Mouse (Mus musculus): ENCODE results near the gene Cpsf3. TPM values are rescaled to one million over a fixed set of nuclear protein-coding genes. Genes with fewer than 3 reads are reported as not detected.
A peak's percentile ranks its signal among the peaks of the same experiment; 100 is the strongest.

Gene Cpsf3
- 50.5 TPM for polyA plus RNA-seq (2012; fragmentation: generic; extraction: Trizol)

GRCm38 (mm10) chr12:21284761-21285441, at the start of gene Cpsf3:
Gene Cpsf3 (plus strand): TSS chr12:21285391.
- Histone ChIP-seq H3K4me2 (ENCODE audit: low read depth) (peak within 1 kb of the TSS; percentile 93), H3ac (ENCODE audit: control insufficient read depth, insufficient read length) (peak within 1 kb of the TSS; percentile 79), H3K4me3 (peak within 1 kb of the TSS; percentile 92), H3K79me2 (ENCODE audit: control insufficient read depth, insufficient read depth) (peaks cover 21% of the 10 kb centered on the region), H3K36me3 (ENCODE audit: control insufficient read depth, insufficient read depth) (peaks cover under 1% of the 10 kb centered on the region), H3K27me3 (ENCODE audit: control insufficient read depth, insufficient read depth, insufficient read length) (no peaks in the 10 kb centered on the region)
- TF ChIP-seq TCF12 (IDR thresholded peaks at IDR 0.05; ENCODE audit: insufficient read depth, poor library complexity, severe bottlenecking), result no peak
- no peak for TF ChIP-seq MAX (IDR thresholded peaks at IDR 0.05; ENCODE audit: low read depth)
- TF ChIP-seq MYOD1 (IDR thresholded peaks at IDR 0.05; ENCODE audit: control insufficient read depth in 1 of 3, insufficient read length in 2 of 3, low read depth in 2 of 3), result no peak
- no peak for TF ChIP-seq POLR2A (IDR thresholded peaks at IDR 0.05; ENCODE audit: insufficient read length, low read depth)
- TF ChIP-seq USF1 (IDR thresholded peaks at IDR 0.05; ENCODE audit: low read depth), result no peak
- no peak for TF ChIP-seq MYOG (IDR thresholded peaks at IDR 0.05; ENCODE audit: control insufficient read depth in 1 of 3, insufficient read depth in 1 of 3, insufficient read length in 2 of 3, low read depth in 2 of 3)
- TF ChIP-seq CEBPB (IDR thresholded peaks at IDR 0.05; ENCODE audit: insufficient read depth, poor library complexity, severe bottlenecking), result no peak
- TF ChIP-seq TCF3 (IDR thresholded peaks at IDR 0.05; ENCODE audit: insufficient read length, low read depth), result no peak
- TF ChIP-seq SRF (IDR thresholded peaks at IDR 0.05; ENCODE audit: control insufficient read depth, insufficient read length, low read depth), result no peak

GRCm38 (mm10) chr12:21241965-21242364, 43.2 kb upstream of the Cpsf3 start:
- Histone ChIP-seq H3K79me2 (ENCODE audit: control insufficient read depth, insufficient read depth) (no peaks in the 10 kb centered on the region), H3K27me3 (ENCODE audit: control insufficient read depth, insufficient read depth, insufficient read length) (no peaks in the 10 kb centered on the region), H3K4me3 (no peak overlapping the region), H3ac (ENCODE audit: control insufficient read depth, insufficient read length) (no peak overlapping the region), H3K4me2 (ENCODE audit: low read depth) (no peak overlapping the region), H3K36me3 (ENCODE audit: control insufficient read depth, insufficient read depth) (no peaks in the 10 kb centered on the region)
- TF ChIP-seq MAX (IDR thresholded peaks at IDR 0.05; ENCODE audit: low read depth) (no peak), POLR2AphosphoS2 (IDR thresholded peaks at IDR 0.05; ENCODE audit: insufficient read length, low read depth) (no peak), E2F4 (IDR thresholded peaks at IDR 0.05; ENCODE audit: insufficient read depth) (no peak), TCF3 (IDR thresholded peaks at IDR 0.05; ENCODE audit: insufficient read length, low read depth) (no peak), REST (IDR thresholded peaks at IDR 0.05; ENCODE audit: insufficient read depth, insufficient read length) (no peak), SRF (IDR thresholded peaks at IDR 0.05; ENCODE audit: control insufficient read depth, insufficient read length, low read depth) (no peak), TCF12 (IDR thresholded peaks at IDR 0.05; ENCODE audit: insufficient read depth, poor library complexity, severe bottlenecking) (no peak)

- no peaks in the 10 kb centered on the region for H3K36me3 ChIP-seq (ENCODE audit: control insufficient read depth, insufficient read depth)
- no peak overlapping the region for H3K4me2 ChIP-seq (ENCODE audit: low read depth)
- H3K4me3 ChIP-seq, result no peak overlapping the region
- no peak overlapping the region for H3ac ChIP-seq (ENCODE audit: control insufficient read depth, insufficient read length)
- H3K27me3 ChIP-seq (ENCODE audit: control insufficient read depth, insufficient read depth, insufficient read length), result no peaks in the 10 kb centered on the region
- TF ChIP-seq TCF3 (IDR thresholded peaks at IDR 0.05; ENCODE audit: insufficient read length, low read depth) (no peak), CEBPB (IDR thresholded peaks at IDR 0.05; ENCODE audit: insufficient read depth, poor library complexity, severe bottlenecking) (no peak), SRF (IDR thresholded peaks at IDR 0.05; ENCODE audit: control insufficient read depth, insufficient read length, low read depth) (no peak), POLR2A (IDR thresholded peaks at IDR 0.05; ENCODE audit: insufficient read length, low read depth) (no peak), USF1 (IDR thresholded peaks at IDR 0.05; ENCODE audit: low read depth) (no peak), TCF12 (IDR thresholded peaks at IDR 0.05; ENCODE audit: insufficient read depth, poor library complexity, severe bottlenecking) (no peak)
- no peaks in the 10 kb centered on the region for H3K79me2 ChIP-seq (ENCODE audit: control insufficient read depth, insufficient read depth)
Observed at GRCm38 (mm10) chr12:21244375-21244960, 40.7 kb upstream of the Cpsf3 start.

DNA sequence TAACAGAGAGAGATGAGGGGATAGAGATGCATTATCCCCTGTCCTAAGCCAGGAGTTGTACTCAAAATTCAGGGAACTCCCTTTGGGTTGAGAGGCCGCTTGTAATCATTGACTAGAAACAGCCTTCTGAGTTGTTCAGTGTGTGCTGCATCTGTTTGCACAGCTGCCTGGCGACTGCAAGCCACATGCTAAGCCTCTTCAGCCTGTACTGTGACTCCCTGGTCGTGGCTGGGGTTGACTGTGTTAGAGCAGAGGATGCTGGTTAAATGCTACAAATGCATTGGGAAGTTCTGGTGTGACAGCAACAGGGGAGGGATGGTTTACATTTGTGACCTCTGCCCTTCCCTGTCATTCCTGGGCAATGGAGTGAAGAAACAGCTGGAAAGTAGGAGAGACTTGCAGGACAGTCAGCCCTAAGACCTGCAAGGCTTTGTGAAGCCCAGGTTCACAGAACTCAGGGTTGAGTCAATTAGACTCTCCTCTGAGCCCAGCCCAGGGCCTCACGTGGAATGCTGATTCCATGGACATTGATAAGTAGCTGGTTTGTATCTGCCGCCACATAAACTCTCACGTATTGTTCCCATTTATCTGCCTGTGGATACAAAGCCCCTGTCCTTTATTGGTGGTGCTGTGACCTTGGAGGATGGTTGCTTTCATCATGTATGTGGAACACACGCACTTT, 37.3 kb upstream of the Cpsf3 start:
- Histone ChIP-seq H3K27me3 (ENCODE audit: control insufficient read depth, insufficient read depth, insufficient read length) (no peaks in the 10 kb centered on the region), H3K4me3 (no peak overlapping the region), H3ac (ENCODE audit: control insufficient read depth, insufficient read length) (no peak overlapping the region), H3K79me2 (ENCODE audit: control insufficient read depth, insufficient read depth) (no peaks in the 10 kb centered on the region), H3K36me3 (ENCODE audit: control insufficient read depth, insufficient read depth) (peaks cover 5% of the 10 kb centered on the region), H3K4me2 (ENCODE audit: low read depth) (no peak overlapping the region)
- TF ChIP-seq POLR2A (IDR thresholded peaks at IDR 0.05; ENCODE audit: insufficient read length, low read depth), result no peak
- no peak for TF ChIP-seq TCF3 (IDR thresholded peaks at IDR 0.05; ENCODE audit: insufficient read length, low read depth)
- no peak for TF ChIP-seq MAX (IDR thresholded peaks at IDR 0.05; ENCODE audit: low read depth)
- no peak for TF ChIP-seq E2F4 (IDR thresholded peaks at IDR 0.05; ENCODE audit: insufficient read depth)
- no peak for TF ChIP-seq USF1 (IDR thresholded peaks at IDR 0.05; ENCODE audit: low read depth)
- no peak for TF ChIP-seq CEBPB (IDR thresholded peaks at IDR 0.05; ENCODE audit: insufficient read depth, poor library complexity, severe bottlenecking)
- TF ChIP-seq REST (IDR thresholded peaks at IDR 0.05; ENCODE audit: insufficient read depth, insufficient read length), result no peak
- no peak for TF ChIP-seq MYOD1 (IDR thresholded peaks at IDR 0.05; ENCODE audit: control insufficient read depth in 1 of 3, insufficient read length in 2 of 3, low read depth in 2 of 3)
- no peak for TF ChIP-seq POLR2AphosphoS2 (IDR thresholded peaks at IDR 0.05; ENCODE audit: insufficient read length, low read depth)
- no peak for TF ChIP-seq MYOG (IDR thresholded peaks at IDR 0.05; ENCODE audit: control insufficient read depth in 1 of 3, insufficient read depth in 1 of 3, insufficient read length in 2 of 3, low read depth in 2 of 3)
- TF ChIP-seq TCF12 (IDR thresholded peaks at IDR 0.05; ENCODE audit: insufficient read depth, poor library complexity, severe bottlenecking), result no peak
- TF ChIP-seq SRF (IDR thresholded peaks at IDR 0.05; ENCODE audit: control insufficient read depth, insufficient read length, low read depth), result no peak

All from myocyte (in vitro differentiated cells).